ENCODE assay signal across 8 mouse cellular contexts in the genomic region with DNA sequence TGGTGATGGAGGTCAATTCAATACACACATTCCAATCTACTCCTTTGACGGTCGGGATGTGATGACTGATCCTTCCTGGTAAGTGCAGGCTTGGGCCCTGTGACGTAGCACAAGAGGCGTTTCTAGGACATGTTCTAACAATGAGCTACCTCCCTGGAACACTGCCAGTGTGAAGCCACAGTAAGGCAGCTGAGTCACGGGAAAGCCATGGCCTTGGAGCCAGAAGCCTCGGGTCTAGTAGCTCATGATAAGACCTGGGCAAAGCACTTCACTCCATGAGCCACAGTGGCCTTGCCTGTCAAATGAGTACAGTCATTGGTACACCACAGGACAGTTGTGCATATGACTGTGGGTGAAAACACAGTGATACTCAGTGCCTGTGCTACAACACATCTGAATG. TPM values are rescaled to one million over a fixed set of nuclear protein-coding genes. Genes with fewer than 3 reads are reported as not detected.
DNase-seq lines count a peak whose midpoint lies in the region; ATAC-seq and TF ChIP-seq lines count a peak whose summit lies in the region.

No protein-coding gene starts in this region.

- no peaks in the 10 kb centered on the region for H3K9me3 ChIP-seq in lung, postnatal 0 days (ENCODE audit: low read length)
- H3K9me3 ChIP-seq in stomach, embryonic 14.5 days (ENCODE audit: control insufficient read depth, low read depth, low read length), result no peaks in the 10 kb centered on the region
- no peaks in the 10 kb centered on the region for H3K9me3 ChIP-seq in kidney, embryonic 16.5 days (ENCODE audit: low read length)

- H3K27ac ChIP-seq in lung, postnatal 0 days (ENCODE audit: low read length), result no peak overlapping the region
- H3K27ac ChIP-seq in stomach, embryonic 14.5 days (ENCODE audit: low read length), result no peak overlapping the region
- no peak overlapping the region for H3K27ac ChIP-seq in kidney, embryonic 16.5 days (ENCODE audit: low read length)

- H3K27me3 ChIP-seq in lung, postnatal 0 days (replicated peaks; ENCODE audit: insufficient read depth, low read length), result no peaks in the 10 kb centered on the region
- H3K27me3 ChIP-seq in stomach, embryonic 14.5 days (ENCODE audit: control insufficient read depth, insufficient read depth, low read length), result no peaks in the 10 kb centered on the region
- no peaks in the 10 kb centered on the region for H3K27me3 ChIP-seq in kidney, embryonic 16.5 days (ENCODE audit: insufficient read depth, low read length)

- no peak for TF ChIP-seq CTCF in lung, postnatal 0 days (IDR thresholded peaks at IDR 0.05)

- DNase-seq in lung, postnatal 0 days (ENCODE audit: low spot score), result peak; percentile 55
- DNase-seq in lung, postnatal 25 days (ENCODE audit: low spot score), result no peak
- DNase-seq in adrenal gland, postnatal 14 days, result peak; percentile 95
- no peak for DNase-seq in left cerebral cortex, postnatal 4 days

- WGBS in lung, postnatal 0 days, result 29% methylated on average over 6 of the region's 6 CpGs
- 59% methylated on average over 6 of the region's 6 CpGs for WGBS in stomach, embryonic 14.5 days
- 81% methylated on average over 6 of the region's 6 CpGs for WGBS in kidney, embryonic 16.5 days

- H3K36me3 ChIP-seq in lung, postnatal 0 days (ENCODE audit: insufficient read depth, low read length), result no peaks in the 10 kb centered on the region
- H3K36me3 ChIP-seq in stomach, embryonic 14.5 days (ENCODE audit: control insufficient read depth, insufficient read depth, low read length), result no peaks in the 10 kb centered on the region
- H3K36me3 ChIP-seq in kidney, embryonic 16.5 days (ENCODE audit: insufficient read depth, low read length), result no peaks in the 10 kb centered on the region

- ATAC-seq in lung, postnatal 0 days, result peak; percentile 71
- peak; percentile 50 to 59 for ATAC-seq in hematopoietic stem cell, adult 5-6 weeks (replicated peaks in 1 of 2; ENCODE audit: insufficient read depth in 1 of 2, low FRiP score in 2 of 2, low TSS enrichment in 1 of 2, low read depth in 1 of 2, poor library complexity in 2 of 2, severe bottlenecking in 2 of 2)
- ATAC-seq in stomach, embryonic 14.5 days (ENCODE audit: insufficient number of reproducible peaks, insufficient read depth, low FRiP score, low read depth), result peak; percentile 53; the same call in 1 of the 2 replicates
- ATAC-seq in kidney, embryonic 16.5 days (ENCODE audit: low FRiP score, low TSS enrichment), result no peak
- ATAC-seq in cerebellum, adult (ENCODE audit: insufficient number of reproducible peaks, low FRiP score, low TSS enrichment), result no peak

- H3K4me1 ChIP-seq in lung, postnatal 0 days (ENCODE audit: insufficient read depth, low read depth, low read length), result no peaks in the 10 kb centered on the region; the same call in 1 of the 2 replicates
- no peaks in the 10 kb centered on the region for H3K4me1 ChIP-seq in stomach, embryonic 14.5 days (ENCODE audit: control insufficient read depth, insufficient read depth, low read length)
- H3K4me1 ChIP-seq in kidney, embryonic 16.5 days (ENCODE audit: insufficient read depth, low read length), result peaks cover 3% of the 10 kb centered on the region; the same call in 1 of the 2 replicates

- no peak overlapping the region for H3K9ac ChIP-seq in lung, postnatal 0 days (replicated peaks; ENCODE audit: low read depth)
- no peak overlapping the region for H3K9ac ChIP-seq in stomach, embryonic 14.5 days (replicated peaks; ENCODE audit: low read depth, low read length)
- H3K9ac ChIP-seq in kidney, embryonic 16.5 days (replicated peaks; ENCODE audit: low read length), result no peak overlapping the region

- no peak overlapping the region for H3K4me3 ChIP-seq in lung, postnatal 0 days (ENCODE audit: low read depth, low read length)
- H3K4me3 ChIP-seq in stomach, embryonic 14.5 days (ENCODE audit: low read depth, low read length), result no peak overlapping the region
- no peak overlapping the region for H3K4me3 ChIP-seq in kidney, embryonic 16.5 days (ENCODE audit: low read length)

- no peak; the same call in 1 of the 2 replicates for TF ChIP-seq EP300 in lung, postnatal 0 days (IDR thresholded peaks at IDR 0.05)

- no peak overlapping the region for H3K4me2 ChIP-seq in lung, postnatal 0 days (replicated peaks; ENCODE audit: low read depth, low read length)
- no peak overlapping the region for H3K4me2 ChIP-seq in stomach, embryonic 14.5 days (replicated peaks; ENCODE audit: low read depth, low read length)
- no peak overlapping the region for H3K4me2 ChIP-seq in kidney, embryonic 16.5 days (replicated peaks; ENCODE audit: low read depth, low read length)

- intact Hi-C loops in left cerebral cortex, postnatal 4 days (cut with DNase I), result no loop called here

RNA-seq across cellular contexts. Expression of a gene that starts 42.2 kb away (rescaled TPM):
- 12.8 and 14.6 TPM in 2 replicates for polyA plus RNA-seq in lung, postnatal 0 days (2015; fragmentation: Nextera tagmentation; extraction: Ambion mirVana)
- 25.5 and 27.8 TPM in 2 replicates for total RNA-seq in adrenal gland, postnatal 14 days (2021)
- total RNA-seq in hematopoietic stem cell, adult 5-6 weeks (2017), result 34.1 and 38.3 TPM in 2 replicates
- polyA plus RNA-seq in stomach, embryonic 14.5 days (2014; fragmentation: Nextera tagmentation; extraction: Ambion mirVana), result 45.0 and 48.2 TPM in 2 replicates
- 44.7 and 50.0 TPM in 2 replicates for polyA plus RNA-seq in kidney, embryonic 16.5 days (2015; fragmentation: Nextera tagmentation; extraction: Ambion mirVana)
- total RNA-seq in left cerebral cortex, postnatal 4 days (2021), result 10 to 100 TPM; 51.4 to 60.1 TPM

Comparison
In these comparisons a context has a peak if more than half of its experiments do, and no peak if none do; other contexts are left out.
1. DNase-seq: peak in lung, postnatal 0 days (single experiment) and adrenal gland, postnatal 14 days (single experiment); none in lung, postnatal 25 days (single experiment) and left cerebral cortex, postnatal 4 days (single experiment).
2. ATAC-seq: peak in lung, postnatal 0 days (single experiment), hematopoietic stem cell, adult 5-6 weeks (2 of 2) and stomach, embryonic 14.5 days (single experiment); none in kidney, embryonic 16.5 days (single experiment) and cerebellum, adult (single experiment).